Mouse (Mus musculus) embryonic facial prominence, embryonic 11.5 days (tissue): ENCODE data around the gene Asap3. TPM values are rescaled to one million over a fixed set of nuclear protein-coding genes. Genes with fewer than 3 reads are reported as not detected.

Source experiments
- ATAC-seq: fragments of 200-750 bp; cut with Nextera tagmentation; replicated peaks from 2 replicates; pipeline ENCODE4 v1.8.0; 2017; ENCODE audit warnings: low read depth; ENCODE audit not compliant: insufficient number of reproducible peaks, low FRiP score, low TSS enrichment
- DNase-seq: peaks from one replicate; pipeline ENCODE4 v3.0.0-alpha.2; 2015; ENCODE audit warnings: low spot score
- H3K27ac ChIP-seq: fragments of 300-500 bp; sonication (generic); replicated peaks from 2 replicates; pipeline ENCODE4 v1.5.1; 2014; ENCODE audit warnings: mild to moderate bottlenecking, low read depth, low read length, control low read depth
- H3K27me3 ChIP-seq: fragments of 300-500 bp; sonication (generic); 2 replicates; pipeline ENCODE4 v1.6.1; 2014; ENCODE audit warnings: mild to moderate bottlenecking, low read length, moderate library complexity, mixed read lengths; ENCODE audit not compliant: control insufficient read depth, insufficient read depth
- H3K36me3 ChIP-seq: fragments of 300-500 bp; sonication (generic); replicated peaks from 2 replicates; pipeline ENCODE4 v1.6.1; 2014; ENCODE audit warnings: low read depth, mild to moderate bottlenecking, low read length, moderate library complexity, mixed read lengths; ENCODE audit not compliant: control insufficient read depth, insufficient read depth
- H3K4me1 ChIP-seq: fragments of 300-500 bp; sonication (generic); 2 replicates; pipeline ENCODE4 v1.6.1; 2014; ENCODE audit warnings: low read length, mixed read lengths; ENCODE audit not compliant: control insufficient read depth, insufficient read depth
- H3K4me2 ChIP-seq: fragments of 300-500 bp; sonication (generic); 2 replicates; pipeline ENCODE4 v1.6.1; 2014; ENCODE audit warnings: low read depth, mild to moderate bottlenecking, control low read depth, low read length, moderate library complexity
- H3K4me3 ChIP-seq: fragments of 300-500 bp; sonication (generic); 2 replicates; pipeline ENCODE4 v1.5.1; 2014; ENCODE audit warnings: low read depth, low read length, control low read depth
- H3K9ac ChIP-seq: fragments of 300-500 bp; sonication (generic); replicated peaks from 2 replicates; pipeline ENCODE4 v1.6.1; 2014; ENCODE audit warnings: mild to moderate bottlenecking, control low read depth, low read length
- H3K9me3 ChIP-seq: fragments of 300-500 bp; sonication (generic); replicated peaks from 2 replicates; pipeline ENCODE4 v1.6.1; 2016; ENCODE audit warnings: mild to moderate bottlenecking, low read length, inconsistent platforms, mixed read lengths; ENCODE audit not compliant: control insufficient read depth
- WGBS: fragments of 180-500 bp; shearing (Covaris S2); extraction: QIAGEN DNeasy Blood & Tissue Kit; methylation state at CpG from one replicate; pipeline ENCODE4 v1.1.7; 2014; 5-methylcytosine and 5-hydroxymethylcytosine counted together
- polyA plus RNA-seq: library from polyadenylated mRNA; unstranded; fragments of >200 nt; fragmentation: Nextera tagmentation; extraction: Ambion mirVana; gene quantifications from 2 replicates; pipeline ENCODE4 v1.2.1, GENCODE M21; 2014

The Asap3 gene
- polyA plus RNA-seq, 1 experiment from 2014 or later, result 2.9 TPM

DNA sequence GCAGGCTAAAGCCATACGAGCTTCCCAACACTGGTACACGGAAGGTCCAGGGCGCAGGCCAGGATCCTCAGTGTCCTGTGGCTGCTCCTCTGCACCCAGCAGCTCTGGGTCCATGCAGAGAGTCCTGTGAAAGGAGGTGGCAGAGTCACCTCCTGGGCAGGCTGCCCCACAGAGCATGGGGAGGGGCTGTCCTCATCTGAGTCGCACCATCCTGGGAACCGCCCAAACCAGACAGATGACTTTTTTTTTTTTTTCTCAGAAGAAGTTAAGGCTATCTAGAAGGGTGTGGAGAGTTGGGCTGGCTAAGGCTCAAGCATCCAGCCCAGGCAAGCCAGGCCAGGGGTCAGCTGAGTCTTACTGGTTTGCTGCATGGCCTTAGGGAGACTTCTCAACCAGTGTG, 22.5 kb downstream of the Asap3 start:
- H3K27me3 ChIP-seq, result no peaks in the 10 kb centered on the region
- no peaks in the 10 kb centered on the region for H3K9me3 ChIP-seq
- no peak overlapping the region for H3K4me3 ChIP-seq
- 78% methylated on average over 5 of the region's 5 CpGs for WGBS
- peaks cover 2% of the 10 kb centered on the region; the same call in 1 of the 2 replicates for H3K4me1 ChIP-seq
- H3K27ac ChIP-seq, result no peak overlapping the region
- no peak overlapping the region for H3K4me2 ChIP-seq
- H3K36me3 ChIP-seq, result no peaks in the 10 kb centered on the region
- DNase-seq, result no peak
- ATAC-seq, result no peak
- no peak overlapping the region for H3K9ac ChIP-seq

- Histone ChIP-seq H3K36me3 (no peaks in the 10 kb centered on the region), H3K9ac (peak overlapping the region; percentile 41; the same call in 1 of the 2 replicates), H3K4me3 (no peak overlapping the region), H3K4me1 (no peaks in the 10 kb centered on the region; the same call in 1 of the 2 replicates), H3K27ac (no peak overlapping the region), H3K27me3 (peaks cover 21% of the 10 kb centered on the region), H3K4me2 (no peak overlapping the region), H3K9me3 (no peaks in the 10 kb centered on the region)
- WGBS, result 15% methylated on average over 13 of the region's 13 CpGs
- DNase-seq (no peak), ATAC-seq (no peak)
These were observed 32.5 kb downstream of the Asap3 start for GRCm38 (mm10) chr4:136238669-136239068.

GRCm38 (mm10) chr4:136239111-136239510, 32.9 kb downstream of the Asap3 start:
- no peak for ATAC-seq
- 63% methylated on average over 9 of the region's 9 CpGs for WGBS
- H3K27me3 ChIP-seq, result peaks cover 23% of the 10 kb centered on the region

GRCm38 (mm10) chr4:136239622-136240021, 33.5 kb downstream of the Asap3 start:
- DNase-seq (peak; percentile 79), ATAC-seq (no peak)
- H3K36me3 ChIP-seq, result no peaks in the 10 kb centered on the region
- H3K4me2 ChIP-seq, result no peak overlapping the region
- peaks cover 23% of the 10 kb centered on the region for H3K27me3 ChIP-seq
- no peaks in the 10 kb centered on the region for H3K9me3 ChIP-seq
- H3K4me1 ChIP-seq, result no peaks in the 10 kb centered on the region; the same call in 1 of the 2 replicates
- H3K27ac ChIP-seq, result no peak overlapping the region
- H3K4me3 ChIP-seq, result no peak overlapping the region
- WGBS, result 20% methylated on average over 8 of the region's 8 CpGs
- no peak overlapping the region for H3K9ac ChIP-seq

More at GRCm38 (mm10) chr4:136239111-136239510, 32.9 kb downstream of the Asap3 start:
- no peak overlapping the region for H3K9ac ChIP-seq
- H3K36me3 ChIP-seq, result no peaks in the 10 kb centered on the region
- no peak overlapping the region for H3K4me2 ChIP-seq
- no peak for DNase-seq
- H3K4me1 ChIP-seq, result no peaks in the 10 kb centered on the region; the same call in 1 of the 2 replicates
- no peak overlapping the region for H3K27ac ChIP-seq
- H3K9me3 ChIP-seq, result no peaks in the 10 kb centered on the region
- H3K4me3 ChIP-seq, result no peak overlapping the region

- no peak for DNase-seq
- Histone ChIP-seq H3K4me2 (no peak overlapping the region), H3K9ac (no peak overlapping the region), H3K36me3 (no peaks in the 10 kb centered on the region), H3K4me1 (no peaks in the 10 kb centered on the region; the same call in 1 of the 2 replicates), H3K27ac (no peak overlapping the region), H3K27me3 (peaks cover 23% of the 10 kb centered on the region), H3K4me3 (no peak overlapping the region), H3K9me3 (no peaks in the 10 kb centered on the region)
- WGBS, result 60% methylated on average over 14 of the region's 14 CpGs
- ATAC-seq, result no peak
These were observed 34.0 kb downstream of the Asap3 start for GRCm38 (mm10) chr4:136240123-136240522.

DNA sequence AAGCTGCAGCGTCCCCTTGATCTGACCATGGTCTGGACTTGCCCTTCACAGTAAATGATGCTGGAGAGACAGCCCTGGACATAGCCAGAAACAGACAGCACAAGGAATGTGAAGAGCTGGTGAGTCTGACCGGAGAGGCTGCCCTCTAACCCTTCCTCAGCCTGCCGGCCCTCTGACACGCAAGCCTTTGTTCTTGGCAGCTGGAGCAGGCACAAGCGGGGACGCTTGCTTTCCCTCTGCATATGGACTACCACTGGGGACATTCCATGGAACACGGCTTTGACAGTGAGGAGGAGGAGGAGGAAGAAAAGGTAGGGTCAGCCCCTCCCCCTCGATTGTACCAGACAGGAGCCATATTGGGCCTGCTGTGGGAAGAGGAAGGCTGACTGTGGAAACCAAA, 34.8 kb downstream of the Asap3 start:
- H3K9ac ChIP-seq, result no peak overlapping the region
- no peaks in the 10 kb centered on the region; the same call in 1 of the 2 replicates for H3K4me1 ChIP-seq
- ATAC-seq (no peak), DNase-seq (no peak)
- 31% methylated on average over 8 of the region's 8 CpGs for WGBS
- H3K36me3 ChIP-seq, result no peaks in the 10 kb centered on the region
- no peak overlapping the region for H3K4me3 ChIP-seq
- no peak overlapping the region for H3K4me2 ChIP-seq
- peaks cover 30% of the 10 kb centered on the region for H3K27me3 ChIP-seq
- H3K9me3 ChIP-seq, result no peaks in the 10 kb centered on the region
- H3K27ac ChIP-seq, result no peak overlapping the region

- Histone ChIP-seq H3K9me3 (no peaks in the 10 kb centered on the region), H3K36me3 (no peaks in the 10 kb centered on the region), H3K4me1 (peaks cover 6% of the 10 kb centered on the region), H3K4me2 (no peak overlapping the region), H3K27ac (no peak overlapping the region), H3K27me3 (peaks cover 43% of the 10 kb centered on the region), H3K4me3 (no peak overlapping the region), H3K9ac (no peak overlapping the region)
- ATAC-seq (no peak), DNase-seq (no peak)
- 46% methylated on average over 8 of the region's 8 CpGs for WGBS
These were observed 36.0 kb downstream of the Asap3 start for GRCm38 (mm10) chr4:136242065-136242703.

DNA sequence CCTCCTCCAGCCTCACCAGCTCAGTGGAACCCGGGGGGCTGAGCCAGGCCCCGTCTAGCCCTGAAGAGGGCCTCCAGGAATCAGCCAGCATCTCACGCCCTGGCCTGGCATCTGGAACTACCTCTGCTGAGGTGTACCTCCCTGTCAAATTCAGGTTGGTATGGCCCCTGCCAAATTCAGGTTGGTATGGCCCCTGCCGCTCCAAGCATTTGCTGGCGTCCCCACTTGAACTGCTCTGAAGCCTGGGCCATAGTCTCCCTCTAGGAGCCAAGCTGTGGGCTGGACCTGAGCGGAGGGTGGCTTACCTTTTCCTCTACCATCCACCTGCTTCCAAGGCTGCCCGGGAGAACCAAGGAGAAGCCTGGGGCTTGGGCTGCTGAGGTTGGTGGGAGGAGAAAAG, 36.6 kb downstream of the Asap3 start:
- ATAC-seq (no peak), DNase-seq (no peak)
- Histone ChIP-seq H3K27ac (no peak overlapping the region), H3K9ac (no peak overlapping the region), H3K4me1 (peaks cover 12% of the 10 kb centered on the region), H3K4me3 (no peak overlapping the region), H3K9me3 (no peaks in the 10 kb centered on the region), H3K27me3 (peaks cover 46% of the 10 kb centered on the region), H3K36me3 (no peaks in the 10 kb centered on the region), H3K4me2 (no peak overlapping the region)
- WGBS, result 87% methylated on average over 7 of the region's 7 CpGs
